Mouse (Mus musculus) small intestine, adult 2 months (tissue): Measurements from ENCODE around the gene Apoa1.

Source experiments
- CTCF ChIP-seq: fragments of 200-500 bp; IDR thresholded peaks from 2 replicates; pipeline ENCODE4 v1.5.1; 2012; ENCODE audit warnings: low read depth, mild to moderate bottlenecking, control low read depth, inconsistent platforms, low read length, moderate library complexity, mixed read lengths; ENCODE audit not compliant: insufficient replicate concordance, insufficient read length; ENCODE audit errors: extremely low read depth
- POLR2A ChIP-seq: fragments of 200-500 bp; IDR thresholded peaks from 2 replicates; pipeline ENCODE4 v1.6.1; 2012; ENCODE audit warnings: low read depth, mild to moderate bottlenecking, control low read depth, inconsistent platforms, low read length, moderate library complexity

DNA sequence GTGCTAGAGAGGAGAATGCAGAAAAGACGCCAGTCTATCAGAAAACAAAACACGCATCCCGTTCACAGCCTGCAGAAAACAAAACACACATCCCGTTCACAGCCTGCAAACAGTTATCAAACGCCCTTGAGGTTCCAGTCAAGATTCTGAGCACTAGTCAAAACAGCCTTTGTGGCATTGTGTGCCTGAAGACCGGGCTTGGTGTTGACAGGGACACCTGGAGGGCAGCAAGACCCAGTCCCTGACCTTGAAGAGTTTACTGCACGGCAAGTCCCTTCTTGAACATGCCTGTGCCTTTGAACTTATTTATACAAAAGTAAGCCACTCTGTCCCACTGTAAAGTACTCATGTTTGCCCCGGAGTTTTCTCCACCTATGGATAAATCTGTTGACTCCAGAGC is 15.2 kb downstream of the Apoa1 start:
- TF ChIP-seq CTCF (no peak), POLR2A (no peak)
